Comparison of ENCODE assay signal across 20 mouse cellular contexts in genomic region chr16:76019164-76019563, GRCm38 (mm10). TPM values are rescaled to one million over a fixed set of nuclear protein-coding genes. Genes with fewer than 3 reads are reported as not detected.
DNase-seq lines count a peak whose midpoint lies in the region; ATAC-seq and TF ChIP-seq lines count a peak whose summit lies in the region.
"Had no signal": no experiment of that assay in that cellular context is flagged by ENCODE, and none has a peak within 500 bp of the region (broad histone marks: within the 10 kb centered on the region; RNA-seq: fewer than 3 reads in every experiment).

No protein-coding gene starts in this region.

- no peak for TF ChIP-seq POLR2A in liver, adult 2 months (IDR thresholded peaks at IDR 0.05; ENCODE audit: extremely low read depth, insufficient read depth, low read length)

- no peak overlapping the region for H3K27ac ChIP-seq in liver, adult 2 months (replicated peaks; ENCODE audit: insufficient read depth, low read depth, low read length)
- H3K27ac ChIP-seq in liver, embryonic 12.5 days: no peak overlapping the region
- H3K27ac ChIP-seq in ES-E14 (ENCODE audit: insufficient read depth, low read depth, low read length, poor library complexity, severe bottlenecking): no peak overlapping the region
- H3K27ac ChIP-seq in forebrain, postnatal 0 days (ENCODE audit: low read depth, low read length): no peak overlapping the region
- H3K27ac ChIP-seq: forebrain, embryonic 12.5 days; heart, embryonic 15.5 days; hindbrain, postnatal 0 days; liver, embryonic 15.5 days; midbrain, embryonic 13.5 days had no signal

- 33% methylated on average over 1 of the region's 1 CpGs for WGBS in liver, adult 2 months
- 40% methylated on average over 1 of the region's 1 CpGs for WGBS in liver, embryonic 12.5 days (ENCODE audit: insufficient replicate concordance)
- 53% methylated on average over 1 of the region's 1 CpGs for WGBS in forebrain, postnatal 0 days

- no peak overlapping the region for H3K4me3 ChIP-seq in liver, adult 2 months (ENCODE audit: insufficient read depth, low read depth, low read length)
- no peak overlapping the region for H3K4me3 ChIP-seq in liver, embryonic 12.5 days
- H3K4me3 ChIP-seq in ES-E14 (ENCODE audit: insufficient read depth in 1 of 2, low read depth in 1 of 2, low read length in 2 of 2, poor library complexity in 1 of 2, severe bottlenecking in 1 of 2): no peak overlapping the region
- H3K4me3 ChIP-seq in forebrain, postnatal 0 days (ENCODE audit: low read depth, low read length): no peak overlapping the region
- H3K4me3 ChIP-seq: forebrain, embryonic 12.5 days; heart, embryonic 15.5 days; liver, embryonic 15.5 days; midbrain, embryonic 13.5 days had no signal

- no peaks in the 10 kb centered on the region for H3K4me1 ChIP-seq in liver, adult 2 months (ENCODE audit: control insufficient read depth, insufficient read depth, low read length)
- H3K4me1 ChIP-seq in liver, embryonic 12.5 days: no peaks in the 10 kb centered on the region
- no peaks in the 10 kb centered on the region for H3K4me1 ChIP-seq in ES-E14 (ENCODE audit: control insufficient read depth in 2 of 2, insufficient read depth in 2 of 2, low read length in 2 of 2, poor library complexity in 1 of 2)
- no peaks in the 10 kb centered on the region for H3K4me1 ChIP-seq in forebrain, postnatal 0 days (ENCODE audit: insufficient read depth)
- H3K4me1 ChIP-seq: forebrain, embryonic 12.5 days; heart, embryonic 15.5 days; liver, embryonic 15.5 days; midbrain, embryonic 13.5 days had no signal

- no peak overlapping the region for H3K9ac ChIP-seq in liver, adult 2 months (ENCODE audit: low read depth, low read length)
- no peak overlapping the region for H3K9ac ChIP-seq in liver, embryonic 12.5 days
- H3K9ac ChIP-seq in ES-E14 (ENCODE audit: insufficient read depth, low read depth, low read length, poor library complexity, severe bottlenecking): no peak overlapping the region
- no peak overlapping the region for H3K9ac ChIP-seq in forebrain, postnatal 0 days
- H3K9ac ChIP-seq: forebrain, embryonic 12.5 days; heart, embryonic 15.5 days; liver, embryonic 15.5 days; midbrain, embryonic 13.5 days had no signal

- no peak for ATAC-seq in liver, embryonic 12.5 days
- peak; percentile 35; the same call in 1 of the 2 replicates for ATAC-seq in megakaryocyte, adult 5-6 weeks (ENCODE audit: poor library complexity, severe bottlenecking)
- ATAC-seq in forebrain, postnatal 0 days: no peak
- ATAC-seq: hindbrain, postnatal 0 days; midbrain, embryonic 13.5 days had no signal

- H3K9me3 ChIP-seq in liver, embryonic 12.5 days (replicated peaks): no peaks in the 10 kb centered on the region
- no peaks in the 10 kb centered on the region for H3K9me3 ChIP-seq in ES-E14 (ENCODE audit: control insufficient read depth, insufficient read depth, low read depth, low read length)
- H3K9me3 ChIP-seq in forebrain, postnatal 0 days (ENCODE audit: low read length): no peaks in the 10 kb centered on the region
- H3K9me3 ChIP-seq: forebrain, embryonic 12.5 days; heart, embryonic 15.5 days; liver, embryonic 15.5 days; midbrain, embryonic 13.5 days had no signal

- H3K27me3 ChIP-seq in liver, adult 2 months (ENCODE audit: control insufficient read depth, insufficient read depth, low read length): no peaks in the 10 kb centered on the region
- no peaks in the 10 kb centered on the region for H3K27me3 ChIP-seq in liver, embryonic 12.5 days (replicated peaks)
- H3K27me3 ChIP-seq in forebrain, postnatal 0 days (ENCODE audit: insufficient read depth, low read length): no peaks in the 10 kb centered on the region; the same call in 1 of the 2 replicates
- H3K27me3 ChIP-seq: forebrain, embryonic 12.5 days; heart, embryonic 15.5 days; liver, embryonic 15.5 days; midbrain, embryonic 13.5 days had no signal

- H3K79me2 ChIP-seq in liver, adult 2 months (ENCODE audit: control insufficient read depth, insufficient read depth, low read length): no peaks in the 10 kb centered on the region

- DNase-seq in liver, adult 2 months (ENCODE audit: extremely low read depth, low read depth, low spot score): peak; percentile 6
- DNase-seq in B cell, adult 2 months: peak; percentile 4 to 5
- DNase-seq in ES-E14 (ENCODE audit: low read depth, low spot score) (peak; percentile 11), MN1 (ENCODE audit: low spot score) (no peak)
- DNase-seq in left cerebral cortex, postnatal 10 days (ENCODE audit: extremely low spot score in 1 of 2, low spot score in 2 of 2): no peak
- no peak for DNase-seq in forebrain, postnatal 0 days
- DNase-seq: cerebellum, postnatal 14 days; embryo, embryonic 11 days; kidney, adult 2 months; kidney, postnatal 4 days; left cerebral cortex, postnatal 4 days; lung, postnatal 4 days; thymus, postnatal 25 days had no signal

- intact Hi-C loops in left cerebral cortex, postnatal 10 days (cut with DNase I): no loop called here

- in situ Hi-C loops in ES-E14 (cut with MboI; ENCODE audit: low sequenced_read_pairs in 2 of 2, unreplicated experiment in 2 of 2): no loop called here

- H3K4me2 ChIP-seq in liver, embryonic 12.5 days: no peak overlapping the region
- H3K4me2 ChIP-seq in forebrain, postnatal 0 days (ENCODE audit: low read depth): no peak overlapping the region
- H3K4me2 ChIP-seq: forebrain, embryonic 12.5 days; heart, embryonic 15.5 days; liver, embryonic 15.5 days; midbrain, embryonic 13.5 days had no signal

- no peaks in the 10 kb centered on the region for H3K36me3 ChIP-seq in liver, adult 2 months (ENCODE audit: control insufficient read depth, insufficient read depth, low read length)
- H3K36me3 ChIP-seq in liver, embryonic 12.5 days: no peaks in the 10 kb centered on the region
- H3K36me3 ChIP-seq in ES-E14 (ENCODE audit: control insufficient read depth, insufficient read depth, low read length, poor library complexity, severe bottlenecking): no peaks in the 10 kb centered on the region
- H3K36me3 ChIP-seq in forebrain, postnatal 0 days (ENCODE audit: insufficient read depth): no peaks in the 10 kb centered on the region
- H3K36me3 ChIP-seq: forebrain, embryonic 12.5 days; heart, embryonic 15.5 days; liver, embryonic 15.5 days; midbrain, embryonic 13.5 days had no signal

- TF ChIP-seq CTCF in liver, adult 2 months (IDR thresholded peaks at IDR 0.05; ENCODE audit: low read depth, low read length): no peak
- no peak for TF ChIP-seq CTCF in forebrain, postnatal 0 days (IDR thresholded peaks at IDR 0.05; ENCODE audit: low read depth)

TF ChIP-seq in ES-E14, 5 proteins besides CTCF, POLR2A, EP300 and RAD21:
- no peak for TF ChIP-seq HCFC1 (IDR thresholded peaks at IDR 0.05; ENCODE audit: borderline replicate concordance, insufficient read depth, low read length)
- no peak for TF ChIP-seq MAFK (IDR thresholded peaks at IDR 0.05; ENCODE audit: insufficient read depth, low read depth, low read length)
- TF ChIP-seq ZC3H11A (IDR thresholded peaks at IDR 0.05; ENCODE audit: borderline replicate concordance, low read depth, low read length): no peak
- TF ChIP-seq CHD2 (IDR thresholded peaks at IDR 0.05; ENCODE audit: low read depth, low read length): no peak
- TF ChIP-seq ZNF384 (IDR thresholded peaks at IDR 0.05; ENCODE audit: low read depth, low read length): no peak
TF ChIP-seq in ES-E14: peak in this region for 0.

RNA-seq across cellular contexts. Expression of gene Samsn1, which starts 2.9 kb away (rescaled TPM):
- total RNA-seq in liver, adult 2 months (2014; rRNA removed): 0.65 and 0.94 TPM in 2 replicates
- 0.24 TPM in 1 of 2 replicates, not detected in the other for polyA plus RNA-seq in liver, adult 2 months (2012; rRNA removed)
- polyA plus RNA-seq in liver, embryonic 12.5 days (2016; fragmentation: Nextera tagmentation; extraction: Ambion mirVana): 17.6 and 17.7 TPM in 2 replicates
- 0.27 TPM in 1 of 2 replicates, not detected in the other for total RNA-seq in ES-E14 (2012; rRNA removed)
- 186 and 191 TPM in 2 replicates for total RNA-seq in megakaryocyte, adult 5-6 weeks (2015)
- 197 and 219 TPM in 2 replicates for total RNA-seq in megakaryocyte, adult 5-6 weeks (2017)
- 1 to 10 TPM; 1.6 to 1.7 TPM for total RNA-seq in left cerebral cortex, postnatal 10 days (2021)
- total RNA-seq in forebrain, postnatal 0 days (2014; rRNA removed): 0.90 and 0.92 TPM in 2 replicates
- 1.2 and 1.4 TPM in 2 replicates for polyA plus RNA-seq in forebrain, postnatal 0 days (2015; fragmentation: Nextera tagmentation; extraction: Ambion mirVana)

Comparison
In these comparisons a context has a peak if more than half of its experiments do, and no peak if none do; other contexts are left out.
1. DNase-seq: peak in liver, adult 2 months (single experiment), B cell, adult 2 months (2 of 2) and ES-E14 (single experiment); none in MN1 (single experiment), left cerebral cortex, postnatal 10 days (0 of 2) and forebrain, postnatal 0 days (single experiment).
2. RNA of gene Samsn1, which starts 2.9 kb away (total RNA-seq): 186 to 219 TPM in megakaryocyte, adult 5-6 weeks; 1.6 to 1.7 TPM in left cerebral cortex, postnatal 10 days, 0.90 to 0.92 TPM in forebrain, postnatal 0 days, 0.65 to 0.94 TPM in liver, adult 2 months and 0.27 TPM in ES-E14; every median in the first group is over 10 times any median in the second.